Mouse (Mus musculus): ENCODE results near the gene Nalcn. TPM values are rescaled to one million over a fixed set of nuclear protein-coding genes. Genes with fewer than 3 reads are reported as not detected.

Gene Nalcn
- total and polyA plus RNA-seq, 3 experiments = not detected

DNA sequence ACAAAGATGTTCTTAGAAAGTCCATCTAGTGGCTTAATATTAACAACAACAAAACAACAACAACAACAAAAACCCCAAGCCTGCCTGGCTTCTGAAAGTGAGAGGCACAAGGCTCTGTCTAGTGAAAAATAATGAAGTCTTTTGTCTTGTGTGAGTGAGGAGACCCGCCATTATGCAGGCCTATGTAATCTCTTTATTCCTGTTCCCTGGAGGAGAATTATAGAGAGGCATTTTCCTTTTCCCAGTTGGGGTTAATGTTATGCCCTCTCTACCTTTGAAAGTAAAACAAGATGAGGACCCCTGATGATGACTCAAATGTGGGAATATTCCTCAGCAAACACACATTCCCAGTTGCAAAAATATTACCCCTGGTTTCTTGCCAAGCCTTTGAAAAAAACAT, 295.1 kb downstream of the Nalcn start:
- no peaks in the 10 kb centered on the region for H3K27me3 ChIP-seq (replicated peaks)
- H3K4me1 ChIP-seq (ENCODE audit: control insufficient read depth in 1 of 2, insufficient read depth in 2 of 2) = no peaks in the 10 kb centered on the region
- dilution Hi-C loops (cut with MboI; ENCODE audit: extremely low pct_ligation_motif_present, extremely low pct_unique_long_range_greater_than_20kb, low sequenced_read_pairs) (no loop called here), in situ Hi-C loops (cut with MboI; ENCODE audit: low pct_ligation_motif_present, low pct_unique_long_range_greater_than_20kb, low sequenced_read_pairs) (no loop called here)
- no peak overlapping the region for H3K27ac ChIP-seq (ENCODE audit: insufficient read depth, low read depth)
- no peak for DNase-seq (ENCODE audit: extremely low read depth)
- no peak overlapping the region for H3K4me3 ChIP-seq (replicated peaks in 1 of 3; ENCODE audit: low read depth in 2 of 3, low read length in 2 of 3, poor library complexity in 1 of 3)
- no peak overlapping the region for H3K4me2 ChIP-seq (ENCODE audit: insufficient read depth, low read depth, poor library complexity, severe bottlenecking)
- no peaks in the 10 kb centered on the region for H3K9me3 ChIP-seq (replicated peaks; ENCODE audit: low read length)
- H3K79me2 ChIP-seq (replicated peaks; ENCODE audit: control insufficient read depth, extremely low read depth, insufficient read depth, poor library complexity, severe bottlenecking) = no peaks in the 10 kb centered on the region
- H3K36me3 ChIP-seq (replicated peaks in 1 of 2; ENCODE audit: control insufficient read depth in 1 of 2, insufficient read depth in 1 of 2, low read length in 1 of 2) = no peaks in the 10 kb centered on the region
- no peak for TF ChIP-seq JUN (IDR thresholded peaks at IDR 0.05; ENCODE audit: insufficient read depth, low read depth, low read length)
- no peak overlapping the region for H3K9ac ChIP-seq (ENCODE audit: insufficient read depth, low read depth)

DNA sequence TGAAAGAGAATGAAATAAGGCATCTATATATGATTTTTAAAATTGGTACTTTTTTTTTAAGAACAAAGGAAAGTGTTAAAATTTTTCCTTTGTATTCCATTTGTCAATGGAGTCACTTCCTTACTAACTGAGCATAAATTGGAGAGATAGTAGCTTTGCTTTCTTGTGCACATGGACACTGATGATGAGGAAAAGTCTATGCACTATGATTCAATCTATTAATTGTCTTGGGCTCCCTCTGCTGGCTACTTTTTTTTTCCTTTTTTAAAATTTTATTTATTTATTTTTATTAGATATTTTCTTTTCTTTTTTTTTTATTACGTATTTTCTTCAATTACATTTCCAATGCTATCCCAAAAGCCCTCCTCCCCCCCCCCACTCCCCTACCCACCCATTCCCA, 312.6 kb downstream of the Nalcn start:
- no peaks in the 10 kb centered on the region for H3K9me3 ChIP-seq (replicated peaks; ENCODE audit: low read length)
- H3K27me3 ChIP-seq (replicated peaks) = no peaks in the 10 kb centered on the region
- in situ Hi-C loops (cut with MboI; ENCODE audit: low pct_ligation_motif_present, low pct_unique_long_range_greater_than_20kb, low sequenced_read_pairs) = loop anchor here (25.0 kb wide), 1 partner anchor 352 kb away; no protein-coding TSS in a partner anchor
- no peak overlapping the region for H3K4me2 ChIP-seq (ENCODE audit: insufficient read depth, low read depth, poor library complexity, severe bottlenecking)
- no peaks in the 10 kb centered on the region for H3K36me3 ChIP-seq (replicated peaks in 1 of 2; ENCODE audit: control insufficient read depth in 1 of 2, insufficient read depth in 1 of 2, low read length in 1 of 2)
- peak; percentile 4 for DNase-seq (ENCODE audit: extremely low read depth)
- no peaks in the 10 kb centered on the region for H3K4me1 ChIP-seq (ENCODE audit: control insufficient read depth in 1 of 2, insufficient read depth in 2 of 2)
- no peak overlapping the region for H3K4me3 ChIP-seq (replicated peaks in 1 of 3; ENCODE audit: low read depth in 2 of 3, low read length in 2 of 3, poor library complexity in 1 of 3)
- no peaks in the 10 kb centered on the region for H3K79me2 ChIP-seq (replicated peaks; ENCODE audit: control insufficient read depth, extremely low read depth, insufficient read depth, poor library complexity, severe bottlenecking)
- peak; percentile 41 for TF ChIP-seq RAD21 (IDR thresholded peaks at IDR 0.05; ENCODE audit: low read depth, low read length)
- peak; percentile 12; the same call in 1 of the 2 replicates for TF ChIP-seq SMC3 (IDR thresholded peaks at IDR 0.05; ENCODE audit: low read depth, low read length)
- 0 out of 2 replicates have a peak, but pooled peaks have one; percentile 24 for TF ChIP-seq ZNF384 (IDR thresholded peaks at IDR 0.05; ENCODE audit: low read depth, low read length)
- TF ChIP-seq CTCF (conservative IDR thresholded peaks at IDR 0.05 in 1 of 2, IDR thresholded peaks at IDR 0.05 in 1 of 2; ENCODE audit: low read depth in 2 of 2, low read length in 2 of 2) = peak in 1 of 2 experiments; percentile 39; a peak in 2 of 4 replicates
- no peak for TF ChIP-seq TBP (conservative IDR thresholded peaks at IDR 0.05; ENCODE audit: low read depth, low read length)
- no peak overlapping the region for H3K9ac ChIP-seq (ENCODE audit: insufficient read depth, low read depth)
- H3K27ac ChIP-seq (ENCODE audit: insufficient read depth, low read depth) = no peak overlapping the region
- dilution Hi-C loops (cut with MboI; ENCODE audit: extremely low pct_ligation_motif_present, extremely low pct_unique_long_range_greater_than_20kb, low sequenced_read_pairs) = no loop called here

DNA sequence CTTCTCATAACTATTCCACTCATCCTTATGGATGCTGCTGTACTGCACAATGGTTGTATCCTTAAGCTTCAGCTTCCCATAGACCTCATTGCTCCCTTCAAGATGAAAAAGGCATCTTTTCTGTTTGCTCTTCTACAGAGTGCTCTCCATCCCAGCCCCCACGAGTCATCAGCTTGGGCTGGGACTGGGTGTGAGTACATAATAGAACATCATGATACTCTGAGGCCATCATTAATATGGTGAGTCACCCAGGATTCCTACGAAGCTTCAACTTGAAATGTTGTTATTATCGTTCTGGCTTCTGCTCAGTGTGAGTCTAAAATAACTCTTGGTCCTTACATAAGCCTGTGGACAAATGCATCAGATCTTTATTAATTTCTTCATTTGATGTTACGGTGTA, 314.6 kb downstream of the Nalcn start:
- dilution Hi-C loops (cut with MboI; ENCODE audit: extremely low pct_ligation_motif_present, extremely low pct_unique_long_range_greater_than_20kb, low sequenced_read_pairs) (no loop called here), in situ Hi-C loops (cut with MboI; ENCODE audit: low pct_ligation_motif_present, low pct_unique_long_range_greater_than_20kb, low sequenced_read_pairs) (loop anchor here (25.0 kb wide), 1 partner anchor 350 kb away; no protein-coding TSS in a partner anchor)
- Histone ChIP-seq H3K9ac (ENCODE audit: insufficient read depth, low read depth) (no peak overlapping the region), H3K36me3 (replicated peaks in 1 of 2; ENCODE audit: control insufficient read depth in 1 of 2, insufficient read depth in 1 of 2, low read length in 1 of 2) (no peaks in the 10 kb centered on the region), H3K27ac (ENCODE audit: insufficient read depth, low read depth) (no peak overlapping the region), H3K27me3 (replicated peaks) (no peaks in the 10 kb centered on the region), H3K79me2 (replicated peaks; ENCODE audit: control insufficient read depth, extremely low read depth, insufficient read depth, poor library complexity, severe bottlenecking) (no peaks in the 10 kb centered on the region), H3K4me1 (ENCODE audit: control insufficient read depth in 1 of 2, insufficient read depth in 2 of 2) (no peaks in the 10 kb centered on the region), H3K4me3 (replicated peaks in 1 of 3; ENCODE audit: low read depth in 2 of 3, low read length in 2 of 3, poor library complexity in 1 of 3) (no peak overlapping the region), H3K9me3 (replicated peaks; ENCODE audit: low read length) (no peaks in the 10 kb centered on the region), H3K4me2 (ENCODE audit: insufficient read depth, low read depth, poor library complexity, severe bottlenecking) (no peak overlapping the region)
- DNase-seq (ENCODE audit: extremely low read depth) = no peak
- no peak for TF ChIP-seq MXI1 (IDR thresholded peaks at IDR 0.05; ENCODE audit: low read depth, low read length)
- no peak for TF ChIP-seq ZNF384 (IDR thresholded peaks at IDR 0.05; ENCODE audit: low read depth, low read length)
- TF ChIP-seq POLR2AphosphoS2 (IDR thresholded peaks at IDR 0.05; ENCODE audit: low read depth, low read length) = no peak
- no peak for TF ChIP-seq SIN3A (IDR thresholded peaks at IDR 0.05; ENCODE audit: low read length)
- TF ChIP-seq JUND (conservative IDR thresholded peaks at IDR 0.05; ENCODE audit: low read depth, low read length) = no peak
- TF ChIP-seq NELFE (IDR thresholded peaks at IDR 0.05; ENCODE audit: low read depth, low read length) = no peak
- TF ChIP-seq JUN (IDR thresholded peaks at IDR 0.05; ENCODE audit: insufficient read depth, low read depth, low read length) = no peak
- TF ChIP-seq USF2 (conservative IDR thresholded peaks at IDR 0.05; ENCODE audit: low read depth, low read length) = no peak
- TF ChIP-seq ZKSCAN1 (IDR thresholded peaks at IDR 0.05; ENCODE audit: borderline replicate concordance, low read depth, low read length) = no peak
- no peak for TF ChIP-seq GABPA (IDR thresholded peaks at IDR 0.05; ENCODE audit: insufficient replicate concordance, low read depth, low read length)
- TF ChIP-seq KAT2A (IDR thresholded peaks at IDR 0.05; ENCODE audit: insufficient replicate concordance, low read length) = no peak
- no peak for TF ChIP-seq BHLHE40 (IDR thresholded peaks at IDR 0.05; ENCODE audit: low read depth, low read length)
- TF ChIP-seq RAD21 (IDR thresholded peaks at IDR 0.05; ENCODE audit: low read depth, low read length) = no peak
- TF ChIP-seq IRF4 (IDR thresholded peaks at IDR 0.05; ENCODE audit: low read depth, low read length) = no peak
- TF ChIP-seq MYC (IDR thresholded peaks at IDR 0.05; ENCODE audit: low read depth, low read length) = no peak
- TF ChIP-seq HCFC1 (IDR thresholded peaks at IDR 0.05; ENCODE audit: low read depth, low read length) = no peak
- TF ChIP-seq MAZ (IDR thresholded peaks at IDR 0.05; ENCODE audit: low read depth, low read length) = no peak
- TF ChIP-seq RCOR1 (conservative IDR thresholded peaks at IDR 0.05; ENCODE audit: low read depth, low read length) = no peak
- no peak for TF ChIP-seq ELF1 (IDR thresholded peaks at IDR 0.05; ENCODE audit: low read depth, low read length)
- TF ChIP-seq NRF1 (IDR thresholded peaks at IDR 0.05; ENCODE audit: low read depth, low read length) = no peak
